Mouse (Mus musculus): ENCODE results near the gene Sdccag8. TPM values are rescaled to one million over a fixed set of nuclear protein-coding genes. Genes with fewer than 3 reads are reported as not detected.

The Sdccag8 gene
- polyA plus RNA-seq, 1 experiment from 2014 or later: 11.1 TPM

DNA sequence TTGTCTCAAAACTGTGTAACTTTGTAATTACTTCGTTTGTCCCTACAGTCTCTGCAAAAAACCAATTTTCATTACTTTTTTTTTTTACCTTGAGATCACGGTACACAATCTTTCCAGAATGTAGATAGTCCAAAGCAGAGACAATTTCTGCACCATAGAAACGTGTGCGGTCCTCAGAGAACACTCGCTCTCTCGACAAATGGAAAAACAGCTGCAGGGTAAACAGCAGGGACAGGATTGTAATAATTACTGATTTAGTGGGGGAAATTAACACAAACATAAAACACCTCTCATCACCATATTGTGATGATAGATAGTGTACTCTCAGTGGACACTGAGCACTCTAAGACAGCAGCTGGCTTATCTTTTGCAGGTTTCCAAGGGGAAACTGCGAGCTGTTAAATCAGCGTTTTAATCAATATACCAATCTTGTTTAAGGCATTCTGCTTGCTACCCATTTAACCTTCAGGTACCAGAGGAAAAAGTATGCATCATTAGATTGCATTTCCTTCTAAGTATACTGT lies 252.7 kb downstream of the Sdccag8 start:
- no peaks in the 10 kb centered on the region for H3K36me3 ChIP-seq (ENCODE audit: control insufficient read depth, insufficient read depth)
- no peaks in the 10 kb centered on the region for H3K4me1 ChIP-seq (ENCODE audit: control insufficient read depth, insufficient read depth, low read length)
- H3K9ac ChIP-seq (ENCODE audit: low read length): no peak overlapping the region
- WGBS: 82% methylated on average over 8 of the region's 8 CpGs
- no peak for ATAC-seq (replicated peaks; ENCODE audit: extremely low read depth, insufficient read depth, low FRiP score)
- no peak overlapping the region for H3K27ac ChIP-seq (ENCODE audit: low read length)
- H3K9me3 ChIP-seq (replicated peaks; ENCODE audit: control insufficient read depth, low read length): no peaks in the 10 kb centered on the region
- no peak overlapping the region for H3K4me2 ChIP-seq (ENCODE audit: low read depth, low read length)
- H3K4me3 ChIP-seq (ENCODE audit: low read length): no peak overlapping the region
- no peaks in the 10 kb centered on the region for H3K27me3 ChIP-seq (ENCODE audit: control insufficient read depth, insufficient read depth, low read length)

GRCm38 (mm10) chr1:177069161-177069560 lies 254.7 kb downstream of the Sdccag8 start:
- no peak overlapping the region for H3K4me2 ChIP-seq (ENCODE audit: low read depth, low read length)
- H3K4me3 ChIP-seq (ENCODE audit: low read length): no peak overlapping the region
- no peaks in the 10 kb centered on the region for H3K4me1 ChIP-seq (ENCODE audit: control insufficient read depth, insufficient read depth, low read length)
- no peak overlapping the region for H3K9ac ChIP-seq (ENCODE audit: low read length)
- ATAC-seq (replicated peaks; ENCODE audit: extremely low read depth, insufficient read depth, low FRiP score): no peak
- no peaks in the 10 kb centered on the region for H3K27me3 ChIP-seq (ENCODE audit: control insufficient read depth, insufficient read depth, low read length)
- no peaks in the 10 kb centered on the region for H3K9me3 ChIP-seq (replicated peaks; ENCODE audit: control insufficient read depth, low read length)
- H3K27ac ChIP-seq (ENCODE audit: low read length): no peak overlapping the region
- WGBS: 84% methylated on average over 2 of the region's 2 CpGs
- H3K36me3 ChIP-seq (ENCODE audit: control insufficient read depth, insufficient read depth): no peaks in the 10 kb centered on the region

MicroRNAs within 50 kb of the gene (microRNA counts, 519-probe panel; counts per million panel counts)
- 2,906 counts per million, percentile 74 among the panel's probes with 10 or more counts for microRNA mmu-miR-350

Small RNA genes within 50 kb of the gene (microRNA-seq; reads per million reads assigned to microRNA genes)
- gene Gm25993: not detected
- 303 reads per million, percentile 67 among the genes with 10 or more reads in this experiment for gene Mir350

Other genes with a start within 250 kb of the Sdccag8 start
- gene Cep170, start 593 bp upstream of the Sdccag8 start, polyA plus RNA-seq (2015; fragmentation: Nextera tagmentation; extraction: Ambion mirVana): 16.2 and 16.7 TPM in 2 replicates

All from heart, embryonic 16.5 days (tissue).